Mouse (Mus musculus): ENCODE results near the gene Sgcb. TPM values are rescaled to one million over a fixed set of nuclear protein-coding genes. Genes with fewer than 3 reads are reported as not detected.
"Not testable (repeated sequence)": the region's sequence is repeated elsewhere in the genome, so short reads cannot be mapped to it uniquely, and the experiment has no call there.

Gene Sgcb
- total RNA-seq, 2 experiments from 2014 or later = 61.7 to 65.8 TPM

GRCm38 (mm10) chr5:73598943-73599695 lies 48.5 kb downstream of the Sgcb start:
- peak in 1 of 2 experiments; percentile 47 for DNase-seq (ENCODE audit: extremely low spot score in 1 of 2, low spot score in 2 of 2)
- intact Hi-C loops (cut with DNase I) = no loop called here

DNA sequence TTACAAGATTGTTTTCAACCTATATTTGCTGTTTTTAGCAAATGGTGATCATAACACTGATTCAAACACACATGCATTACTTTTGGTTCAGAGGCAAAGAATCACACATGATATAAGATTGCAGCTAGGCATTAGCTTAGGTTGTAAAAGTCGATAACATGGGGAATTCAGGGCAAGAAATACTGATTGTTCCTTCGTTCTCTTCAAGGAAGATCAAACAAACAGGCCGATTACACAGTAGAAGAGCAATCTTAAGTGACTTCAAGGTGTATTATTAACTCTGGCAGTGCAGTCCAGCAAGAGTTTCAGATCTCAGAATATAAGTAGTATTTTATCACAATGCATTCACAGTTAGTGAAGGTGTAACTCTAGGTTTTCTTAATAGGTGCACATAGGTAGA lies 60.5 kb downstream of the Sgcb start:
- intact Hi-C loops (cut with DNase I) = no loop called here
- no peak for DNase-seq (ENCODE audit: extremely low spot score in 1 of 2, low spot score in 2 of 2)

GRCm38 (mm10) chr5:73586597-73586996 lies 61.0 kb downstream of the Sgcb start:
- DNase-seq (ENCODE audit: extremely low spot score in 1 of 2, low spot score in 2 of 2) = no peak
- intact Hi-C loops (cut with DNase I) = no loop called here

- no peak for DNase-seq (ENCODE audit: extremely low spot score in 1 of 2, low spot score in 2 of 2)
- intact Hi-C loops (cut with DNase I) = no loop called here
Observed at GRCm38 (mm10) chr5:73585212-73586115, 62.1 kb downstream of the Sgcb start.

GRCm38 (mm10) chr5:73584011-73584410 lies 63.6 kb downstream of the Sgcb start:
- DNase-seq (ENCODE audit: extremely low spot score in 1 of 2, low spot score in 2 of 2); intact Hi-C loops (cut with DNase I): not testable (repeated sequence)

Other genes with a start within 250 kb of the Sgcb start
- gene Cwh43, start 241.7 kb downstream of the Sgcb start, total RNA-seq (2021) = 1 to 10 TPM; 6.7 to 8.2 TPM
- gene Dcun1d4, start 166.8 kb downstream of the Sgcb start, total RNA-seq (2021) = 100 to 1,000 TPM; 102 to 110 TPM
- gene Lrrc66, start 15.3 kb downstream of the Sgcb start, total RNA-seq (2021) = not detected
- gene Spata18, start 3.6 kb upstream of the Sgcb start, total RNA-seq (2021) = under 1 TPM in 1 of 2 experiments, not detected in 1; 0.34 TPM

Measured in left cerebral cortex, postnatal 10 days (tissue).